Mouse (Mus musculus) small intestine, adult 2 months (tissue): Measurements from ENCODE around the gene Atf3. TPM values are rescaled to one million over a fixed set of nuclear protein-coding genes. Genes with fewer than 3 reads are reported as not detected.

Experiments used
- H3K27ac ChIP-seq: fragments of 200-500 bp; 2 replicates; pipeline ENCODE4 v1.5.1; 2012; ENCODE audit warnings: low read depth, low read length, control low read depth, inconsistent platforms; ENCODE audit not compliant: insufficient read depth
- H3K27me3 ChIP-seq: fragments of 200-500 bp; 2 replicates; pipeline ENCODE4 v1.6.1; 2012; ENCODE audit warnings: mild to moderate bottlenecking, moderate library complexity, low read length, inconsistent platforms; ENCODE audit not compliant: control insufficient read depth, insufficient read depth
- H3K36me3 ChIP-seq: fragments of 200-500 bp; 2 replicates; pipeline ENCODE4 v1.6.1; 2012; ENCODE audit warnings: mild to moderate bottlenecking, low read length, control low read depth, inconsistent platforms; ENCODE audit not compliant: control insufficient read depth, insufficient read depth
- H3K4me1 ChIP-seq: fragments of 200-500 bp; 2 replicates; pipeline ENCODE4 v1.6.1; 2012; ENCODE audit warnings: low read length, inconsistent platforms, mixed read lengths; ENCODE audit not compliant: control insufficient read depth, insufficient read depth, insufficient read length
- H3K4me3 ChIP-seq: fragments of 200-500 bp; 2 replicates; pipeline ENCODE4 v1.5.1; 2012; ENCODE audit warnings: low read depth, mild to moderate bottlenecking, control low read depth, inconsistent platforms, low read length, moderate library complexity
- CTCF ChIP-seq: fragments of 200-500 bp; IDR thresholded peaks from 2 replicates; pipeline ENCODE4 v1.5.1; 2012; ENCODE audit warnings: low read depth, mild to moderate bottlenecking, control low read depth, inconsistent platforms, low read length, moderate library complexity, mixed read lengths; ENCODE audit not compliant: insufficient replicate concordance, insufficient read length; ENCODE audit errors: extremely low read depth
- POLR2A ChIP-seq: fragments of 200-500 bp; IDR thresholded peaks from 2 replicates; pipeline ENCODE4 v1.6.1; 2012; ENCODE audit warnings: low read depth, mild to moderate bottlenecking, control low read depth, inconsistent platforms, low read length, moderate library complexity
- WGBS: fragments of 180-500 bp; shearing (Covaris S2); methylation state at CpG from one replicate; pipeline ENCODE4 v1.1.7; 2018; 5-methylcytosine and 5-hydroxymethylcytosine counted together
- polyA plus RNA-seq: library from polyadenylated mRNA; depleted of rRNA; stranded (reverse); fragments of >200 nt; gene quantifications from 2 replicates; pipeline ENCODE4 v1.2.3, GENCODE M21; 2012; rRNA removed

The Atf3 gene
- polyA plus RNA-seq, 1 experiment = 41.0 TPM

GRCm38 (mm10) chr1:191132240-191132639, 85.6 kb downstream of the Atf3 start:
- Histone ChIP-seq H3K27ac (no peak overlapping the region), H3K36me3 (no peaks in the 10 kb centered on the region), H3K27me3 (no peaks in the 10 kb centered on the region), H3K4me3 (no peak overlapping the region), H3K4me1 (no peaks in the 10 kb centered on the region)
- WGBS = 46% methylated on average over 5 of the region's 5 CpGs
- TF ChIP-seq CTCF (no peak), POLR2A (no peak)

GRCm38 (mm10) chr1:191131692-191132091, 86.1 kb downstream of the Atf3 start:
- Histone ChIP-seq H3K4me1 (no peaks in the 10 kb centered on the region), H3K27ac (no peak overlapping the region), H3K27me3 (no peaks in the 10 kb centered on the region), H3K4me3 (no peak overlapping the region), H3K36me3 (no peaks in the 10 kb centered on the region)
- 83% methylated on average over 2 of the region's 2 CpGs for WGBS
- TF ChIP-seq CTCF (no peak), POLR2A (no peak)

- WGBS = 13% methylated on average over 38 of the region's 38 CpGs
Observed at GRCm38 (mm10) chr1:191125811-191126638, 91.8 kb downstream of the Atf3 start.

GRCm38 (mm10) chr1:191124288-191124687, 93.6 kb downstream of the Atf3 start:
- H3K4me3 ChIP-seq = no peak overlapping the region
- WGBS = 63% methylated on average over 4 of the region's 4 CpGs
- TF ChIP-seq CTCF (no peak), POLR2A (no peak)

More at GRCm38 (mm10) chr1:191125811-191126638, 91.8 kb downstream of the Atf3 start:
- Histone ChIP-seq H3K4me3 (peak overlapping the region; percentile 35), H3K36me3 (no peaks in the 10 kb centered on the region), H3K4me1 (peaks cover 2% of the 10 kb centered on the region; the same call in 1 of the 2 replicates), H3K27me3 (no peaks in the 10 kb centered on the region), H3K27ac (no peak overlapping the region)
- TF ChIP-seq POLR2A (no peak), CTCF (peak; percentile 85)

GRCm38 (mm10) chr1:191123696-191124095, 94.1 kb downstream of the Atf3 start:
- H3K4me1 ChIP-seq = peaks cover 2% of the 10 kb centered on the region; the same call in 1 of the 2 replicates
- H3K36me3 ChIP-seq = no peaks in the 10 kb centered on the region
- H3K27me3 ChIP-seq = no peaks in the 10 kb centered on the region
- no peak for TF ChIP-seq POLR2A
- no peak for TF ChIP-seq CTCF
- no peak overlapping the region for H3K4me3 ChIP-seq
- WGBS = 68% methylated on average over 2 of the region's 2 CpGs
- no peak overlapping the region for H3K27ac ChIP-seq

More at GRCm38 (mm10) chr1:191124288-191124687, 93.6 kb downstream of the Atf3 start:
- Histone ChIP-seq H3K27ac (no peak overlapping the region), H3K27me3 (no peaks in the 10 kb centered on the region), H3K36me3 (no peaks in the 10 kb centered on the region), H3K4me1 (peaks cover 2% of the 10 kb centered on the region; the same call in 1 of the 2 replicates)

- H3K4me3 ChIP-seq = no peak overlapping the region
- no peaks in the 10 kb centered on the region for H3K27me3 ChIP-seq
- H3K36me3 ChIP-seq = no peaks in the 10 kb centered on the region
- no peak overlapping the region for H3K27ac ChIP-seq
- TF ChIP-seq POLR2A (no peak), CTCF (no peak)
- whole genome bisulfite sequencing = 29% methylated on average over 3 of the region's 3 CpGs
- H3K4me1 ChIP-seq = peaks cover 2% of the 10 kb centered on the region; the same call in 1 of the 2 replicates
Observed at GRCm38 (mm10) chr1:191122744-191123143, 95.1 kb downstream of the Atf3 start.

Other genes with a start within 250 kb of the Atf3 start
- 0.76 and 0.79 TPM in 2 replicates for gene Vash2, start 238.7 kb downstream of the Atf3 start, polyA plus RNA-seq
- 37.3 and 86.3 TPM in 2 replicates for gene Flvcr1, start 191.9 kb downstream of the Atf3 start, polyA plus RNA-seq
- not detected in 2 replicates for gene Spata45, start 181.4 kb downstream of the Atf3 start, polyA plus RNA-seq
- 0.65 and 2.0 TPM in 2 replicates for gene Tatdn3, start 155.1 kb downstream of the Atf3 start, polyA plus RNA-seq
- 1.4 and 1.6 TPM in 2 replicates for gene Nsl1, start 155.0 kb downstream of the Atf3 start, polyA plus RNA-seq
- 5.7 and 11.5 TPM in 2 replicates for gene Batf3, start 120.2 kb downstream of the Atf3 start, polyA plus RNA-seq
- gene Fam71a, start 53.2 kb downstream of the Atf3 start, polyA plus RNA-seq = not detected in 2 replicates
- 55.8 and 59.7 TPM in 2 replicates for gene Nenf, start 100.2 kb upstream of the Atf3 start, polyA plus RNA-seq
- gene Tmem206, start 107.9 kb upstream of the Atf3 start, polyA plus RNA-seq = 2.2 and 2.7 TPM in 2 replicates
- 18.5 and 46.6 TPM in 2 replicates for gene Ppp2r5a, start 185.2 kb upstream of the Atf3 start, polyA plus RNA-seq